Mouse (Mus musculus) fibroblast of lung, adult 2 months (primary cell): ENCODE results near the gene Uckl1.

ENCODE experiments used
- DNase-seq: peaks from one replicate; pipeline ENCODE4 v3.0.0-alpha.2; 2011; ENCODE audit warnings: low read depth

Gene Uckl1

GRCm38 (mm10) chr2:181589732-181590105 is 5.0 kb upstream of the Uckl1 start:
- DNase-seq = no peak

DNA sequence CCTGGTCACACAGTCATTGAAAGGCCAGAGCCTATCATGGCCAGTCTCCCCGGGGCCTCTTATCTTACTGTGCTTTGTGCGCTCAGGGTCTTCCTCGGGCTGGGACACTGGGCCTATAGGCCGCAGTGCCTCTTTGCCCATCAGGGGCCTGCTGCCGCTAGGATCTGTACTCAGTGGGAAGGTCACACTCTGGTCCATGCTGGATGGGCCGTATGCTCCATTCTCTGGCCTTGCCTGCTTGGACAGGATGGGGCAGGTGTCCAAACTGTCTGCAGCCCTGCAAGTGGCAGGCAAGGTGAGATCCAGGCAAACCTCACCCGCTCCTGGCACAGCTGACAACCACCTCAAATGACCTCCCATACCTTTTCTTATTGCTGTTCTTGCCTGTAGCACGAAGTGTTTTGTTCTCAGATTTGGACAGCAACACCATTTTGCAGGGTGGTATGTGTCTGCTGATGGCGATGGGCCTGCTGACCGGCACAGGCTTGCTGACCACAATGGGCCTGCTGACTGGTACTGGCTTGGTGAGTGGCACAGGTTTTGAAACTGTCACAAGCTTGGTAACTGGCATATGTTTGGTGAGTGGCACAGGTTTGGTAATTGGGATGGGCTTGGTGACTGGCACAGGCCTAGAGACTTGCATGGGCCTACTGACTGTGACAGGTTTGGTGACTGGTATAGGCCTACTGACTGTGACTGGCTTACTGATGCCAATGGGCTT is 4.5 kb upstream of the Uckl1 start:
- DNase-seq = no peak

GRCm38 (mm10) chr2:181588229-181588780 is 3.6 kb upstream of the Uckl1 start:
- no peak for DNase-seq

DNA sequence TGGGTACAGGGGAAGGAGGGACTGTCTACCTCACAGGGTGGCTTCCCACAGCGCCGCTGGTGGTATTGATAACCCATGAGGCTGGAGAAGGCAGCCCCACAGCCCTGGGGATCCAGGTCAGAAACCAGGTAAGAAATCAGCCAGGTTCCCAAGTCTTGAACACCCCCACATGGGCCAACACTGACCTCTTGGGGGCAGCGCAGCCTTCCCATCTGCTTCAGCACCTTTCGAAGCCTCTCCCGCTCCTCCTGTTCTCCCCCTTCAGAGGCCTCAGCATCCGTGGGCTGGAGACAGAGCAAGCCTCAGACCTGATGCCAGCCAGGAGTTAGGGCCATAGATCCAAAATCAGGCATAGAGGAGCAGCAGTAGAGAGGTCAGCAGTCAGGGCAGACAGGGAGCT is 3.1 kb upstream of the Uckl1 start:
- no peak for DNase-seq

DNA sequence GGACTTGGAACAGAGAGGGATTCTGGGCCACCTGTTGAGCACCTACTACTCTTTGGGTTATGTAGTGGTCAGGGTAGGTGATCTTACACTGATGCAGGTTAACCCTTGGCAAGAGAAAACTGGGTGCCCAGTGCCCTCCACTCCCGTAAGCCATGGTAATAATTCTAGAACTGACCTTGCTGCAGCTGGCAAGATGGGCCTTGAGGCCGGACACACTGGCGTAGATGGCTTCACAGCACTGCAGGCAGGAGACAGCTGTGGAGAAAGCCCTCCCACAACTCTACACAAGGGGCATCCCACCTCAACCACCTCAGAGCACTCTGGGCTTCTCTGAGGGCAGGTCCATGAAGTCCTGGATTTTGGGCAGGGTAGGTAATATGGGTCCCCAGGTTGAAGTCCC is 1.4 kb upstream of the Uckl1 start:
- DNase-seq = no peak

DNA sequence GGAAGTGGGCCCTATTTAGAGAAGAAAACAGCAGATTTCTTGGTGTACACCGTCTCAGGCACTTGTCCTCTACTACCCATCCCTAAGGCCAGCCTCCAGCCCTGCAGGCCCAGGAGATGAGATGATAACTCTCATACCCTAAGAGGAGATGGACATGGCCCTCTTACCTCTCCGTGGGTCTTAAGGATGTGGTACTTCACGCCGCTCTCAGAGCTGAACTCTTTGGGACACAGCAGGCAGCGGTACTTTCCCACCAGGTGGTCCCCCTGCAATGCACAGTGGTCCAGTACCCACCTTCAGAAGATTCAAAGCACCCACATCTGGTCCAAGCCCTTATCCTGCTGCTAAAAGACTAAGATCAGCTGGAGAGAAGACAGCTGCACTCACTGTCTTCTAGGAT is 814 bp upstream of the Uckl1 start:
- no peak for DNase-seq

GRCm38 (mm10) chr2:181583460-181584257 is 1.0 kb downstream of the Uckl1 start:
- no peak for DNase-seq

GRCm38 (mm10) chr2:181582939-181583338 is 1.8 kb downstream of the Uckl1 start:
- no peak for DNase-seq

DNA sequence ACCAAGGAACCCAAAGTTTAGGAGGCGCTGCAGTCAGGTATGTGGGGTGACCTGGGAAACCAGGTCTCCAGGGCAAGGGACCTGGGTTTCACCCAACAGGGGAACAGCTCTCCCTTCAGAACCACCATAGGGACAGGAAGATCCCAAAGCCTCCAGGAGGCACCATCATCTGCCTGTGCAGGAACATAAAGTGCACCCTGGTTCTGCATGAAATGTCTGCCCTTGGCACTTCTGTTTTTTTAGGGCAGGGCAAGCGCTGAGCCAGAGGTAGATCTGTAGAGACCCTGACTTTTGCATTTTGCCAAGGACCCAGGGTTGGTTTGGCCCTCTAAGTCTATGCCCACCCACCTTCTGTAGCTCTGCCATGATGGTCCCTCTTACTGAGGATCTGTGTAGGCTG is 2.3 kb downstream of the Uckl1 start:
- DNase-seq = no peak

DNA sequence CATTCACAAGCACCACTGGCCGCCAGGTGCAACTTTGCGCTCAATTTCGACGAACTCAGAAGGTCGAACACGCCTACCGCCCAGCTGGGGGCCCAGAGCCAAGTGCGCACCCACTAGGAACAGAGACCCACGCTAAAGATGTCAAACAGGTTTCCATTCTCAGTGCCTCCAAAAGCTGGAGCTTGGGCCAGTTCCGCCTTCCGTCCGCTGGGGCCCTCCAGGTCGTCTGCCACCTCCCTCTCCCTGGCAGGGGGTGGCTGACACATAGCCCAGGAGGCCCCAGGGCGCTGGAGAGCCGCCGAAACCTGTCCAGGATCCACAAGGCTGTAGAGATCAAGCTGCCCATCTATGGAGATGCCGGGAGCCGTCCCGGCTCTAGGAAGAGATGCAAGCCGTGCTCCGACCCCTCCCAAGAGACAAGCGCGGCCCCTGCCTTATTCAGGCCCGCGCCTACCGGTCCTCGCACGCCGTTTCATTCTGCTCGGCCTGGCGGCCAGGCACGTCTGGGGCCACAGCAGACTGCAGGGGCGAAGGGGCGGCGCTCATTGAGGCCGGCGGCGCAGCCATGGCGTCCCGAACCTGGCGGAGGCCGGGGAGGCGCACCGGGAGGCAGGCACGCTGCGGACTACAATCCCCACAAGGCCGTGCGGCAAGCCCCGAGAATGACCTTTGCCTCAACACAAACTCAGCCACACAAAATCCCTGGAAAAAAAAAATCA is 3.1 kb downstream of the Uckl1 start:
- peak; percentile 39 for DNase-seq

DNA sequence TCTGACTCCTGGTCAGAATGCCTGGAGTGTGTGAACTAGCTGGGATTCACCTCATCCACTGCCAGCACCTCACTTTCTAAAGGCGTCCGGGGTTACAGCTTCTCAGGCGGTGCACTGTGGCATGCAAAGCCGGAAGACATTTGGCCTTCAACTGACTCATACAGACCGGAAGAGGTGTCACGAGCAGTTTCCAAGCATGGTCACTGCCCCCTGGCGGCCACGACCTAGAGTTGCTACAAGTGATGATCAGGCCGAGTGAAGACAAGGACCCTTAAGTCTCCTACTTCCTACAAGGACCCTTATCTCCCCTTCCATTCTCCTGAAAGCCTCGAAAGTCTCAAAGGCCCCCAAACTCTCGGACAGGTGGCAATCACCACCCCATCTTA is 3.7 kb downstream of the Uckl1 start:
- DNase-seq = peak; percentile 80

- no peak for DNase-seq
Measured at GRCm38 (mm10) chr2:181580131-181580772, 4.4 kb downstream of the Uckl1 start.

- no peak for DNase-seq
Measured at GRCm38 (mm10) chr2:181579681-181580080, 5.0 kb downstream of the Uckl1 start.

- no peak for DNase-seq
Measured at GRCm38 (mm10) chr2:181578790-181579618, 5.7 kb downstream of the Uckl1 start.

GRCm38 (mm10) chr2:181577981-181578581 is 6.6 kb downstream of the Uckl1 start:
- DNase-seq = no peak

DNA sequence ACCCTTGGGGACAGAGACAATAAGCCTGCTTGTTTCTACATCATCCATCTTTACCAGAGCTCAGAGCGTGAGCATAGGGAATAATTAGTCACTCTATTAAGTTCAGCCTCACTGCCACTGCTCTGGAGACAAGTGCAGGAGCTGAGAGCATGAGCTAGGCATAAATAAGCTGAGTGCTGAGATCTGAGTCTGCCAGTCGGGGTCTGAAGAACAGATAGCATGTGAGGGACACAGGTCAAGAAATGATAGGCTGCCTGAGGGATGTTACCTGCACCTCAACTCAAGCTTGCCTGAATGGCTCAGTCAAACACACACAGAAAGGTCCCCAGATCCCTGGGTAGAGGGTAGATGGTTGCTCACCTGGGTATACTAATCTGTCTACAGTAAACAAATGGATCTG is 7.6 kb downstream of the Uckl1 start:
- DNase-seq = no peak

DNA sequence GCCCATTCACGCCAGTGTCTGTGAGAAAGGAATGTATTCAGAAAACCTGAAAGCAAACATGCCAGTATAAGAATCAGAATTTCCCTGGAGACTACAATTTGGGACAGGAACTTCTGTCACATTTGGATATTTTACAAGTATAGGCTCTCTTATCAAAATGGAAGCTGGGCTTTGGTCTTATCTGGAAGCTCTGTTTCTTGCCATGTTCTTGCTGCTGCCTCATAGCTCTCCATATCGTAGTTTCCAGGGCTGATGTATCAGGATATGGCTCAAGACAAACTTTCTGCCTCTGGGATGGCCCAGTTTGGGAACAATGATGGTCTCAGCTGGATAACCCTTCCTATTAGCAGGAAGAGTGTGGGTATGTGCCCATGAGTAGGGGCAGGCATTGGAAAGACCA is 8.1 kb downstream of the Uckl1 start:
- no peak for DNase-seq

- no peak for DNase-seq
Measured at GRCm38 (mm10) chr2:181574921-181575545, 9.7 kb downstream of the Uckl1 start.

- no peak for DNase-seq
Measured at GRCm38 (mm10) chr2:181573961-181574360, 10.7 kb downstream of the Uckl1 start.
